Mouse (Mus musculus): ENCODE results near the gene Btbd3. TPM values are rescaled to one million over a fixed set of nuclear protein-coding genes. Genes with fewer than 3 reads are reported as not detected.

Gene Btbd3
- polyA plus RNA-seq, 1 experiment from 2014 or later = 1.9 TPM

GRCm38 (mm10) chr2:138585930-138586329 is 329.6 kb downstream of the Btbd3 start:
- no peak for ATAC-seq (ENCODE audit: low read depth)
- 64% methylated on average over 2 of the region's 2 CpGs for WGBS (ENCODE audit: insufficient replicate concordance)
- no peaks in the 10 kb centered on the region for H3K9me3 ChIP-seq (replicated peaks; ENCODE audit: control insufficient read depth, low read length)

GRCm38 (mm10) chr2:138587335-138587734 is 331.0 kb downstream of the Btbd3 start:
- Histone ChIP-seq H3K27ac (ENCODE audit: low read length) (no peak overlapping the region), H3K4me2 (ENCODE audit: low read depth, low read length) (no peak overlapping the region), H3K9me3 (replicated peaks; ENCODE audit: control insufficient read depth, low read length) (no peaks in the 10 kb centered on the region), H3K4me1 (ENCODE audit: control insufficient read depth, low read depth, low read length) (no peaks in the 10 kb centered on the region), H3K27me3 (ENCODE audit: control insufficient read depth, insufficient read depth, low read depth, low read length) (no peaks in the 10 kb centered on the region), H3K4me3 (ENCODE audit: low read depth, low read length) (no peak overlapping the region), H3K36me3 (ENCODE audit: control insufficient read depth, insufficient read depth) (no peaks in the 10 kb centered on the region), H3K9ac (ENCODE audit: low read depth, low read length) (no peak overlapping the region)
- no peak for ATAC-seq (ENCODE audit: low read depth)
- WGBS (ENCODE audit: insufficient replicate concordance) = 57% methylated on average over 2 of the region's 2 CpGs

More at GRCm38 (mm10) chr2:138585930-138586329, 329.6 kb downstream of the Btbd3 start:
- H3K27me3 ChIP-seq (ENCODE audit: control insufficient read depth, insufficient read depth, low read depth, low read length) = no peaks in the 10 kb centered on the region
- H3K4me2 ChIP-seq (ENCODE audit: low read depth, low read length) = no peak overlapping the region
- H3K27ac ChIP-seq (ENCODE audit: low read length) = no peak overlapping the region
- no peak overlapping the region for H3K4me3 ChIP-seq (ENCODE audit: low read depth, low read length)
- no peaks in the 10 kb centered on the region for H3K4me1 ChIP-seq (ENCODE audit: control insufficient read depth, low read depth, low read length)
- H3K9ac ChIP-seq (ENCODE audit: low read depth, low read length) = no peak overlapping the region
- H3K36me3 ChIP-seq (ENCODE audit: control insufficient read depth, insufficient read depth) = no peaks in the 10 kb centered on the region

- no peak overlapping the region for H3K9ac ChIP-seq (ENCODE audit: low read depth, low read length)
- H3K4me2 ChIP-seq (ENCODE audit: low read depth, low read length) = no peak overlapping the region
- no peak overlapping the region for H3K4me3 ChIP-seq (ENCODE audit: low read depth, low read length)
- H3K9me3 ChIP-seq (replicated peaks; ENCODE audit: control insufficient read depth, low read length) = no peaks in the 10 kb centered on the region
- ATAC-seq (ENCODE audit: low read depth) = no peak
- H3K36me3 ChIP-seq (ENCODE audit: control insufficient read depth, insufficient read depth) = no peaks in the 10 kb centered on the region
- no peaks in the 10 kb centered on the region for H3K27me3 ChIP-seq (ENCODE audit: control insufficient read depth, insufficient read depth, low read depth, low read length)
- no peaks in the 10 kb centered on the region for H3K4me1 ChIP-seq (ENCODE audit: control insufficient read depth, low read depth, low read length)
- no peak overlapping the region for H3K27ac ChIP-seq (ENCODE audit: low read length)
- WGBS (ENCODE audit: insufficient replicate concordance) = 73% methylated on average over 7 of the region's 7 CpGs
These were observed 331.6 kb downstream of the Btbd3 start for GRCm38 (mm10) chr2:138587795-138588545.

- ATAC-seq (ENCODE audit: low read depth) = no peak
- no peak overlapping the region for H3K9ac ChIP-seq (ENCODE audit: low read depth, low read length)
These were observed 332.7 kb downstream of the Btbd3 start for GRCm38 (mm10) chr2:138589105-138589504.

GRCm38 (mm10) chr2:138590307-138590706 is 333.9 kb downstream of the Btbd3 start:
- no peaks in the 10 kb centered on the region for H3K36me3 ChIP-seq (ENCODE audit: control insufficient read depth, insufficient read depth)
- no peaks in the 10 kb centered on the region for H3K9me3 ChIP-seq (replicated peaks; ENCODE audit: control insufficient read depth, low read length)
- ATAC-seq (ENCODE audit: low read depth) = no peak
- 36% methylated on average over 1 of the region's 1 CpGs for WGBS (ENCODE audit: insufficient replicate concordance)
- no peak overlapping the region for H3K4me3 ChIP-seq (ENCODE audit: low read depth, low read length)
- H3K27me3 ChIP-seq (ENCODE audit: control insufficient read depth, insufficient read depth, low read depth, low read length) = no peaks in the 10 kb centered on the region
- H3K4me2 ChIP-seq (ENCODE audit: low read depth, low read length) = no peak overlapping the region
- no peaks in the 10 kb centered on the region for H3K4me1 ChIP-seq (ENCODE audit: control insufficient read depth, low read depth, low read length)
- H3K9ac ChIP-seq (ENCODE audit: low read depth, low read length) = no peak overlapping the region
- no peak overlapping the region for H3K27ac ChIP-seq (ENCODE audit: low read length)

More at GRCm38 (mm10) chr2:138589105-138589504, 332.7 kb downstream of the Btbd3 start:
- no peak overlapping the region for H3K27ac ChIP-seq (ENCODE audit: low read length)
- no peaks in the 10 kb centered on the region for H3K4me1 ChIP-seq (ENCODE audit: control insufficient read depth, low read depth, low read length)
- no peak overlapping the region for H3K4me2 ChIP-seq (ENCODE audit: low read depth, low read length)
- H3K27me3 ChIP-seq (ENCODE audit: control insufficient read depth, insufficient read depth, low read depth, low read length) = no peaks in the 10 kb centered on the region
- H3K4me3 ChIP-seq (ENCODE audit: low read depth, low read length) = no peak overlapping the region
- H3K9me3 ChIP-seq (replicated peaks; ENCODE audit: control insufficient read depth, low read length) = no peaks in the 10 kb centered on the region
- no peaks in the 10 kb centered on the region for H3K36me3 ChIP-seq (ENCODE audit: control insufficient read depth, insufficient read depth)
- 66% methylated on average over 3 of the region's 3 CpGs for WGBS (ENCODE audit: insufficient replicate concordance)

GRCm38 (mm10) chr2:138612361-138612760 is 356.0 kb downstream of the Btbd3 start:
- no peak for ATAC-seq (ENCODE audit: low read depth)
- Histone ChIP-seq H3K4me3 (ENCODE audit: low read depth, low read length) (no peak overlapping the region), H3K4me1 (ENCODE audit: control insufficient read depth, low read depth, low read length) (no peaks in the 10 kb centered on the region), H3K9me3 (replicated peaks; ENCODE audit: control insufficient read depth, low read length) (no peaks in the 10 kb centered on the region; the same call in 1 of the 2 replicates), H3K27me3 (ENCODE audit: control insufficient read depth, insufficient read depth, low read depth, low read length) (no peaks in the 10 kb centered on the region), H3K36me3 (ENCODE audit: control insufficient read depth, insufficient read depth) (no peaks in the 10 kb centered on the region), H3K9ac (ENCODE audit: low read depth, low read length) (no peak overlapping the region), H3K27ac (ENCODE audit: low read length) (no peak overlapping the region), H3K4me2 (ENCODE audit: low read depth, low read length) (no peak overlapping the region)

GRCm38 (mm10) chr2:138617501-138617900 is 361.1 kb downstream of the Btbd3 start:
- H3K27ac ChIP-seq (ENCODE audit: low read length) = no peak overlapping the region
- H3K4me1 ChIP-seq (ENCODE audit: control insufficient read depth, low read depth, low read length) = no peaks in the 10 kb centered on the region
- no peaks in the 10 kb centered on the region for H3K27me3 ChIP-seq (ENCODE audit: control insufficient read depth, insufficient read depth, low read depth, low read length)
- no peak for ATAC-seq (ENCODE audit: low read depth)
- no peak overlapping the region for H3K4me2 ChIP-seq (ENCODE audit: low read depth, low read length)
- 59% methylated on average over 5 of the region's 5 CpGs for WGBS (ENCODE audit: insufficient replicate concordance)
- H3K4me3 ChIP-seq (ENCODE audit: low read depth, low read length) = no peak overlapping the region
- no peaks in the 10 kb centered on the region; the same call in 1 of the 2 replicates for H3K9me3 ChIP-seq (replicated peaks; ENCODE audit: control insufficient read depth, low read length)
- H3K36me3 ChIP-seq (ENCODE audit: control insufficient read depth, insufficient read depth) = no peaks in the 10 kb centered on the region
- H3K9ac ChIP-seq (ENCODE audit: low read depth, low read length) = no peak overlapping the region
